Mouse (Mus musculus): ENCODE measurements at regions not wholly inside any gene's neighbourhood (a gene's known extent, or its start where the extent isn't known, plus 50 kb on each side); places are given as distances from the start of the nearest gene placed in this dataset.

DNA sequence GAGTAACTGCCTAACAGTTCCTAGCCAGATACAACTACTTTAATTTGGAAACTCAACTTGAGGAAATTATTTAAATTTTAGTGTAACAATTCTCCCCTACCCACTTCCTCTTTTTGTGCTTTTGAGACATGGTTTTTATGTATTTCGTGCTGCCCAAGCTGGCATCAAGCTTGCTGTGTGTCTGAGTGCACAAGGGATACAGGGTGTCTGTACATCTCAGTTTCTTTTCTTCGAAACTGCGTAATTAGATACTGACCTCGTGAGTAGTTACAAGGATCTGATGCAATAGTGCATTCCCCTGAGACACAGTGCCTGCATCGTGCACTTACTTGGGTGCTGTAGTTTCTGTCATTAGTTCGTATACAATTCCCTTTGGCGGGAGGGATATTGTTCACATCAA lies 192.4 kb downstream of the Ube2e3 start:
- Histone ChIP-seq H3K4me1 (0 out of 2 replicates have a peak, but pooled peaks cover 5% of the 10 kb centered on the region), H3K9ac (no peak overlapping the region), H3K27me3 (no peaks in the 10 kb centered on the region), H3K4me3 (no peak overlapping the region), H3K9me3 (no peaks in the 10 kb centered on the region), H3K4me2 (replicated peaks) (no peak overlapping the region), H3K36me3 (no peaks in the 10 kb centered on the region), H3K27ac (no peak overlapping the region)
- WGBS: 65% methylated on average over 7 of the region's 7 CpGs
- no peak for ATAC-seq (ENCODE audit: insufficient number of reproducible peaks, insufficient read depth, low FRiP score, low TSS enrichment)

DNA sequence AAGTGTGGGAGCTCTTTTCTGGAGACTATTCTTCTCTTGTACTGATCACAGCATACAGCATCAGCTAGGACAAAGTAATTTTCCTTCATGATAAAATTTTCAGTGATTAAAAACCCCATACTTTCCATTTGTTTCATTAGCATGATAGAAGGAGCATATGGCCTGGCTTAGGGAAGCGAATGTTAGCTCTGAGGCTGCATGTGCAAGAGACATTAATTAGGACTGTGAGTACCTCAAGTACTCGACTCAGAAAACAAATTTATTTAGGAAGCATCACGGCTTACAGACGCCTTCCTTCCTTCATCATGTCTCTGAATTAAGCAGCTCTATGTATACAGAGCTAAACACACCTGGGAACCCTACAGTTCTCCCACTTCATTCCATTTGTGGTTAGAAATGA lies 193.6 kb upstream of the Itga4 start:
- Histone ChIP-seq H3K9me3 (no peaks in the 10 kb centered on the region), H3K4me2 (replicated peaks) (no peak overlapping the region), H3K9ac (no peak overlapping the region), H3K4me1 (0 out of 2 replicates have a peak, but pooled peaks cover 5% of the 10 kb centered on the region), H3K27ac (no peak overlapping the region), H3K36me3 (no peaks in the 10 kb centered on the region), H3K4me3 (no peak overlapping the region), H3K27me3 (no peaks in the 10 kb centered on the region)
- 77% methylated on average over 4 of the region's 4 CpGs for WGBS
- ATAC-seq (ENCODE audit: insufficient number of reproducible peaks, insufficient read depth, low FRiP score, low TSS enrichment): no peak

DNA sequence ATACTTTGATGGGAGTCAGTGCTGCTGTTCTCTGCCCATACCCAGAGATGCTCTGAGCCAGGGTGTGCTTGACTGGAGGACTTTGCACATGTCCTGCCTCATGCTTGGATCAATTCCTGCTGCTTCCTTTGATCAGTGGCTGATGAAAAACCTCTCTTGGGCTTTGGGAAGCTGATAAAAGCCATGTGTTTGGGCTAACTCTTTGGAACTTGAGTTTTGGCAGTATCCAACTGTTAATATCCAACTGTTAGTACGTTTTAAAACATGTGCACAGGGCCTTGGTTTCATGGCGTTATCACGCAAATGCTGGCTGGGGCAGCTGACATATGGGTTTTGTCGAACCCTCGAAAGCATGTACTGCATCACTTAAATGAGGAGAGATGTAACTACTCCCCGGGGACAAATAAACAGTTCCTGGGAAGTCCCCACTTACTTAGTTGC lies 193.0 kb upstream of the Itga4 start:
- H3K36me3 ChIP-seq: no peaks in the 10 kb centered on the region
- no peak overlapping the region for H3K27ac ChIP-seq
- H3K4me1 ChIP-seq: 0 out of 2 replicates have a peak, but pooled peaks cover 5% of the 10 kb centered on the region
- H3K9ac ChIP-seq: no peak overlapping the region
- 46% methylated on average over 6 of the region's 6 CpGs for WGBS
- no peaks in the 10 kb centered on the region for H3K27me3 ChIP-seq
- H3K9me3 ChIP-seq: no peaks in the 10 kb centered on the region
- no peak for ATAC-seq (ENCODE audit: insufficient number of reproducible peaks, insufficient read depth, low FRiP score, low TSS enrichment)
- H3K4me2 ChIP-seq (replicated peaks): no peak overlapping the region
- no peak overlapping the region for H3K4me3 ChIP-seq

DNA sequence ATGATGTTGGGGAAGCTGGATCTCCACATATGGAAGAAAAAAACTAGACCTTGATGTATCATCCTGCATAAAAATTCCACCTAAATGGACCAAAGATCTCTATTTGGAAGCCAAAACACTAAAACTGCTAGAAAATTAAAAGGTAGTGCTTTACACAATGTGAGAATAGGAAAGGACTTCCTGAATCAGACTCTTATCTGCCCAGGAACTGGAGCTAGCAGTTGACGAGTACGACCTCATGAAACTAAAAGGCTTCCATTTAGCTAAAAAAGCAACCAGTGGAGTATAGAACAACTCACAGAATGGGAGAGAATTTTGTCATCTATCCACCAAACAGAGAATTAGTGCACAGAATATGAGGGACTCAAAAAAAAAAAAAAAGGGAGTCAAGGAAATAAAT lies 191.6 kb upstream of the Itga4 start:
- Histone ChIP-seq H3K36me3 (no peaks in the 10 kb centered on the region), H3K4me3 (no peak overlapping the region), H3K4me1 (0 out of 2 replicates have a peak, but pooled peaks cover 5% of the 10 kb centered on the region), H3K27ac (no peak overlapping the region), H3K9me3 (no peaks in the 10 kb centered on the region), H3K27me3 (no peaks in the 10 kb centered on the region), H3K9ac (no peak overlapping the region), H3K4me2 (replicated peaks) (no peak overlapping the region)
- WGBS: 88% methylated on average over 2 of the region's 2 CpGs
- ATAC-seq (ENCODE audit: insufficient number of reproducible peaks, insufficient read depth, low FRiP score, low TSS enrichment): no peak

DNA sequence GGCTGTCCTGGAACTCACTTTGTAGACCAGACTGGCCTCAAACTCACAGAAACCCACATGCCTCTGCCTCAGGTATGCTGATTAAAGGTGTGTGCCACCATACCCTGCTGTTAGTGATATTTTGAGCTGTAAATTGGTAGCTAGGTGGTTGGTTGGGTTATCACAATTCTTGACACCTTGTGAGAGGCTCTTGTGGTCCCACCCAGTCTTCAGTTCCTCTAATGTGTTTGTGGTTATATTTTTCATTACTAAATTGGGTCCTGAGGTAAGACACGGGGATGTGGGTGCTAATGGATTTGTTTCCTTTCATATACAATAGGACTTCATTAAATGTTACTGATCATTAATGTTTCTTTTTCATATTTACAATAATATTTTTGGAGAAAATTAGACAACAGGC lies 189.9 kb upstream of the Itga4 start:
- no peak overlapping the region for H3K27ac ChIP-seq
- no peaks in the 10 kb centered on the region for H3K27me3 ChIP-seq
- WGBS: 71% methylated on average over 1 of the region's 1 CpGs
- H3K4me2 ChIP-seq (replicated peaks): no peak overlapping the region
- H3K4me3 ChIP-seq: no peak overlapping the region
- no peaks in the 10 kb centered on the region for H3K36me3 ChIP-seq
- no peak overlapping the region for H3K9ac ChIP-seq
- H3K9me3 ChIP-seq: no peaks in the 10 kb centered on the region
- ATAC-seq (ENCODE audit: insufficient number of reproducible peaks, insufficient read depth, low FRiP score, low TSS enrichment): no peak
- H3K4me1 ChIP-seq: no peaks in the 10 kb centered on the region

DNA sequence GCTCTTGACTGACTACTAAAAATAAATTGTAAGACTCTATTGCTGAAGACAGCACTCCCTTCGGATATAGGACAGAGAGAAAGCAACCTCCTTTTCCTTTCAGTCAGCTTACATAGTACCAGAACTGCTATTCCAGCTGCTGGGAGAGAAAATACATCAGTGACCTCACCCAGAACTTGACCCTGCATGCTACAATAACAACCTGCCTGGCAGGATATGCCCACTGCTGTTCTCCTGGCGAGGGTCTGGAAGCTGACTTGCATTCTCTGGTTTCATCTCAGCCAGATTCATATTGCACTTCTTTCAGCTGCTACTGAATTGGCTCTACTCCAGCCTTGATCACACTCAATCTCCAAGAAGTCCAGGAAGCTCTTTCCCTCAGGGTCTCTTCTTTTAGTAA lies 179.1 kb upstream of the Itga4 start:
- Histone ChIP-seq H3K9ac (no peak overlapping the region), H3K9me3 (no peaks in the 10 kb centered on the region), H3K4me3 (no peak overlapping the region), H3K4me2 (replicated peaks) (no peak overlapping the region), H3K36me3 (no peaks in the 10 kb centered on the region), H3K27ac (no peak overlapping the region), H3K4me1 (no peaks in the 10 kb centered on the region), H3K27me3 (no peaks in the 10 kb centered on the region)
- no peak for ATAC-seq (ENCODE audit: insufficient number of reproducible peaks, insufficient read depth, low FRiP score, low TSS enrichment)
- 47% methylated on average over 2 of the region's 2 CpGs for WGBS

DNA sequence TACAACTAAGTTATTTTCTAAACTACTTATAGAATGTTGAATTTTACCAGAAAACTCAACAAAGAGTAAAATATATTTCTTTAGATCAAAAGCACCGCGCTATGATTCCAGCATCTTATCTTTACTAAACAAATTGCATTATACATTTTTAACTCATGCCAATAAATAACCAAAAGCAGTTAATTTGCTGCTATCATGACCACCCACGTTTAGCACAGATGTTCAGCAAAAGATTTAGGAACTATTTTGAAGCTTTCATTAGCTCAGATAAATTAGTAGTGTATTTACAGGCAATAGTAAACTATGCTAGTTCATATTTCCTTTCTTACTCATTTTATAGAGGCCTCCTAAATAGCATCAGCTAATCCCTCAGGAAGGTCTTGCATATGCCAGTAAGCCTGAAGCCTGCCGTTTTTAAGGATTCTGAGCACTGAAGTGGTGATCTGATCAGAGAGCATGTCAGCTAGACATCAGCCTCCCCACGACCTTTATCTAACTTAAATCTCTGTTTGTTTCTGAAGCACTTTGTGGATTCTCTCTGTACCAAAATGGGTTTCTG lies 176.3 kb upstream of the Itga4 start:
- Histone ChIP-seq H3K4me1 (no peaks in the 10 kb centered on the region), H3K36me3 (no peaks in the 10 kb centered on the region), H3K9ac (no peak overlapping the region), H3K27ac (no peak overlapping the region), H3K9me3 (no peaks in the 10 kb centered on the region), H3K27me3 (no peaks in the 10 kb centered on the region), H3K4me2 (replicated peaks) (no peak overlapping the region), H3K4me3 (no peak overlapping the region)
- no peak for ATAC-seq (ENCODE audit: insufficient number of reproducible peaks, insufficient read depth, low FRiP score, low TSS enrichment)
- WGBS: 57% methylated on average over 5 of the region's 5 CpGs

DNA sequence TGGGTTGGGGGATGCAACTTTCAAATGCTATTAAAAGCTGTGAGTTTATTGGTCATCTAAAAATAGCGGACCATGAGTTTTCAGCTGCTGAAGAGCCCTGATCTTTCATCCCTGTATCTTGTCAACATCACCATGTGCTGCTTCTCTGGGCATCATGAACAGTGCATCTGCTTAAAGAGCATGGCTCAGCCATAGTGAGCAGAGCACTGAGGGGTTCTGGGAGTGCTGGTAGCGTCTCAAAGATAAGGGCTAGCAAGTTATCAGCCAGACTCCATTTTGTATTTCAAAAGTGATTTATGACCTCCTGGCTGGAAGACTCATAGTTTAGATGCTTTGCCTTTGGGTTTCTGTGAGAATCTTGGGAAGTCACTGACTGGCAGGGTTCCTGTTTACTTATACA lies 173.5 kb upstream of the Itga4 start:
- H3K27ac ChIP-seq: no peak overlapping the region
- no peaks in the 10 kb centered on the region for H3K4me1 ChIP-seq
- no peaks in the 10 kb centered on the region for H3K27me3 ChIP-seq
- no peaks in the 10 kb centered on the region for H3K36me3 ChIP-seq
- 86% methylated on average over 2 of the region's 2 CpGs for WGBS
- no peak overlapping the region for H3K4me3 ChIP-seq
- ATAC-seq (ENCODE audit: insufficient number of reproducible peaks, insufficient read depth, low FRiP score, low TSS enrichment): no peak
- no peak overlapping the region for H3K4me2 ChIP-seq (replicated peaks)
- no peak overlapping the region for H3K9ac ChIP-seq
- H3K9me3 ChIP-seq: no peaks in the 10 kb centered on the region

DNA sequence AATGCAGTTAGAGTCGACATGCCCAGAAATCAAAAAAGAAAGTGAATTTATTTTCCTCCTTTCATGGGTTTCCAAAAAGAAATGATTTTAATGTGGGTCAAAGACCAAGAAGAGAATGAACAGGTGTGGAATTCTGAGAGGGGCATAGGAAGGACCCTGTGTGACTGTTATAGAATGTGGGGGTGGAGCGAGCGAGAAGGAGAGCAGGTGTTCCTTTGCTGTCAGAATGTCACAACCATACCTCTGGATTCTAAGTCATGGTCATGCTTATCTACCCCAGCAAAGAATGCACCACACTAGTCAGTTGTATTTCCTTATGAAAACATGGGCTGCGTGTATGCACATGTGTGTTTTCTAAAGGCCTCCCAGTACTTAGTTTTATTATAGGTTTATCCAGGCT lies 168.9 kb upstream of the Itga4 start:
- Histone ChIP-seq H3K27ac (no peak overlapping the region), H3K9ac (no peak overlapping the region), H3K4me3 (no peak overlapping the region), H3K4me2 (replicated peaks) (no peak overlapping the region), H3K4me1 (peaks cover 10% of the 10 kb centered on the region), H3K9me3 (no peaks in the 10 kb centered on the region), H3K36me3 (no peaks in the 10 kb centered on the region), H3K27me3 (no peaks in the 10 kb centered on the region)
- WGBS: 84% methylated on average over 4 of the region's 4 CpGs
- ATAC-seq (ENCODE audit: insufficient number of reproducible peaks, insufficient read depth, low FRiP score, low TSS enrichment): no peak

DNA sequence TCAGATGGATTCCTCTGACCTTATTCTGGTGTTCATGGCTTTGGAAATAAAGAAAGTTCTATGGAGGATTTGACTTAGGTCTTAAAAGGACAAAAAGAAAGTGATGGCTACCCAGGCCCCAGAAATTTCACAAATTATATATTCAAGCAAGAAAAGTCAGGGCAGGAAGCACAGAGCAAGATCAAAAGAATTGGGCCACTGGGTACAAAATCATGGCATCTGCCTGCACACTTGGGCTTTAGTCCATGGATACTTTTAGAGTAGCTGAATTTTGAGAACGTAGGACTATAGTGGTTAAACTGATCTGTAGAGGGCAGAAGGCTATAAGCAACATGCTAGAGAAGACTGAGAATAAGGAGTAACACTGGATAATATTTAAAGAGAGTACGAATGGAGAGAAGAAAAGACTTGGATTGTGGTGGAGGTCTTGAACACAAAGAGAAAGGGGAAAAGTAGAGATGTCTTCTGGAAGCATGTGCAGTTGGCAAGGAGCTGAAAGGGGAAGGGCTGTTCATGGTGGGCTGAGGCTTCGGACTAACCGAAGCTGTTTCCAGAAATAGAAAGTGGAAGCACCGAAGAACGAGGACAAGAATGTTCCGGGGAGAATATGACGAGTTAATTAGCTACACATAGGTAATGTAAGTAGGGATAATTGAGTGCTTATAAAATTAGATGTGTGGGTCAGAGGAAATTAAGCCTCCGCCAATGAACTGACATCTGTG lies 168.2 kb upstream of the Itga4 start:
- 32% methylated on average over 9 of the region's 9 CpGs for WGBS
- no peak overlapping the region for H3K27ac ChIP-seq
- no peaks in the 10 kb centered on the region for H3K9me3 ChIP-seq
- no peak for ATAC-seq (ENCODE audit: insufficient number of reproducible peaks, insufficient read depth, low FRiP score, low TSS enrichment)
- H3K27me3 ChIP-seq: no peaks in the 10 kb centered on the region
- H3K36me3 ChIP-seq: no peaks in the 10 kb centered on the region
- no peak overlapping the region for H3K9ac ChIP-seq
- H3K4me3 ChIP-seq: no peak overlapping the region
- peaks cover 10% of the 10 kb centered on the region for H3K4me1 ChIP-seq
- H3K4me2 ChIP-seq (replicated peaks): peak overlapping the region; percentile 35

DNA sequence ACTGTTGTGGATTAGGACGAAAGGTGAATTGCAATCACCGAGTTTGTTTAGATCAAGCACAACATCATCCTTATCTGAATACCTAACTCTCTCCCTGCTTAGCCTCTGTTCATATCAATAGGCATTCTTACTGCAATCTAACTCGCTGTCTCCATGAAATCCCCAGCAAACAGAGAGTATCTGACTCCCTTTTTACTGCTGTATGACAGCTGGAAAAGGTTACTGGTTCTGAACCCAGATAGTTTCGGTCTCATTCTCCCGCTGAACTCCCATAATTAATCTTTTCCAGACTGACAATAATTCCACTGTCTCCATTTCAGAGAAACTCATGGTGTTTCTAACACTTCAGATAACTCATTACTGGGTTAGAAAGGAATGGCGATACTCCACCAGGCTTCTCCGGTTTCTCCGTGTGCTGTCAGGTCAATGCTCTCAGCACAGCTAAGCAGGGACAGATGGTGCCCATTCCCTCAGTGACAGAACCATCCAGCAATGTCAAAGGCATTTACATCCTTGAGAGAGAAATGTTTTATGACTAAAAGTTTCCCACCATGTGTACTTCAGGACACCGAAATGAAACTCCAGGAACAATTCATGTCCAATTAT lies 167.5 kb upstream of the Itga4 start:
- H3K4me2 ChIP-seq (replicated peaks): peak overlapping the region; percentile 35
- H3K4me1 ChIP-seq: peaks cover 10% of the 10 kb centered on the region
- H3K27me3 ChIP-seq: no peaks in the 10 kb centered on the region
- no peak for ATAC-seq (ENCODE audit: insufficient number of reproducible peaks, insufficient read depth, low FRiP score, low TSS enrichment)
- H3K4me3 ChIP-seq: no peak overlapping the region
- H3K9me3 ChIP-seq: no peaks in the 10 kb centered on the region
- H3K27ac ChIP-seq: no peak overlapping the region
- 24% methylated on average over 9 of the region's 9 CpGs for WGBS
- H3K9ac ChIP-seq: no peak overlapping the region
- no peaks in the 10 kb centered on the region for H3K36me3 ChIP-seq

DNA sequence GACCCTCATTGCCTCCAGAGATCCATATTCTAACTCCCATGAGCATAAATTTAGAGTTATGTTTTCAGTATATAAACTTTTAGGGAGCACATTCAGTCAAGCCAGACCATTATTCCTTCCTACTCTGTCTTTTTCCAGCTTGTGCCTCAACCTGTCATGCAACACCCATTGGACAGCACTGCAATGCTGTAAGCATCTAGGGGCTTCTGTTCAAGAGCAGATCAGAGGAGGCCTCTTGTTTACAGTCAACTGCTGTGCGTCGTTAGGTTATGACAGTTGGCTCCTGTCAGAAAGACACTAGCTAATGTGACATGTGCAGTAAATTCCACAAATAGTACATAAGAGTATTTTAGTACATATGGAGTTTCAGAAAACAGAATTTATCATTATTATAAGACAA lies 165.0 kb upstream of the Itga4 start:
- no peak for ATAC-seq (ENCODE audit: insufficient number of reproducible peaks, insufficient read depth, low FRiP score, low TSS enrichment)

More for the DNA sequence above, 165.0 kb upstream of the Itga4 start:
- Histone ChIP-seq H3K4me3 (no peak overlapping the region), H3K9ac (no peak overlapping the region), H3K27ac (no peak overlapping the region; the same call in 1 of the 2 replicates), H3K27me3 (no peaks in the 10 kb centered on the region), H3K4me1 (peaks cover 10% of the 10 kb centered on the region), H3K4me2 (replicated peaks) (no peak overlapping the region), H3K9me3 (no peaks in the 10 kb centered on the region), H3K36me3 (no peaks in the 10 kb centered on the region)
- 97% methylated on average over 2 of the region's 2 CpGs for WGBS

All from embryonic facial prominence, embryonic 12.5 days (tissue).